Mouse (Mus musculus): ENCODE data around the gene Mnat1.

DNA sequence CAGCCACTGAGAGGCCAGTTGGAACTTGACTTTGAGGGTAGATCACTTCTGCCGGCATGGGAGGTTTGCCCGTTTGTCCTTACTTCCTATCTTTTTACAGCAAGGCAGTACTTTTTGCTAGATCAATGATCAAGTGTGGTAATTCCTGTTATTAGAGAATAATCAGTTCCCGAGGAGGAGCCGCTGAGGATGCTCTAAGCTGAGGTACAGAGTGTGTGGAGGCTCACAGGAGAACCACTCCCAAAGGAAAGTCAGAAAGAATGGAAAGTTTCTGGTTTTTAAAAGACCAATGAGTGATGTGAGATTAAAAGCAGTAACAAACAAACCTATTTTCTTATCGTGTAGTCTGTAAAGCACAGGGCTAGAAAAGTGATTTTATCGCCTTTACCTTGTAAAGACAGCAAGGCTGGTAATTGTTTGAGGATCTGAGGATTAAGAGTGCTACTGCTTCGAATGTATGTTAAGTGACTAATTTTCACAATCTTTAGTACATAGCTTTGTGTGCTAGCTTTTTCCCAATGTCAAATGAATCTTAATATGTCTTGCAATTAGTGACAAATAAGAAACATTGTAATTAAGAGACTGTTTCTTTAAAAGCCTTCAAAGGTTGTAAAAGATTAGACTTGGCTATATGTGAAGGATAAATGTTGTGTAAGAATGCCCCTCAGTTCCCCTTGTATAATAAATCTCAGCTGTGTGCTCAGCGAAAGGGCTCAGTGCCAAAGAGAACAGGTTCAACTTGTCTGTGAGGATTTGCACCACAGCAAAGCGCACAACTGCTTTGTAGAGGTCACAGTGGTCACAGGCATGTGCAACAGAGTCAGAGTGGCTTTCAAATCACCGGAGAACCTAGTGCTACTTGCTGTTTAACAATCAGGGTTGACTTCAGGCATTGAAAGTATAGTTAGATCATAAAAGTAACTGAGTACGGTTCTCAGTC is 82.5 kb downstream of the Mnat1 start:
- no peak for TF ChIP-seq CTCF (IDR thresholded peaks at IDR 0.05; ENCODE audit: control insufficient read depth, insufficient read depth, insufficient read length)
- TF ChIP-seq MAX (IDR thresholded peaks at IDR 0.05): no peak

All from C2C12 (cell line).